In the genomic region with DNA sequence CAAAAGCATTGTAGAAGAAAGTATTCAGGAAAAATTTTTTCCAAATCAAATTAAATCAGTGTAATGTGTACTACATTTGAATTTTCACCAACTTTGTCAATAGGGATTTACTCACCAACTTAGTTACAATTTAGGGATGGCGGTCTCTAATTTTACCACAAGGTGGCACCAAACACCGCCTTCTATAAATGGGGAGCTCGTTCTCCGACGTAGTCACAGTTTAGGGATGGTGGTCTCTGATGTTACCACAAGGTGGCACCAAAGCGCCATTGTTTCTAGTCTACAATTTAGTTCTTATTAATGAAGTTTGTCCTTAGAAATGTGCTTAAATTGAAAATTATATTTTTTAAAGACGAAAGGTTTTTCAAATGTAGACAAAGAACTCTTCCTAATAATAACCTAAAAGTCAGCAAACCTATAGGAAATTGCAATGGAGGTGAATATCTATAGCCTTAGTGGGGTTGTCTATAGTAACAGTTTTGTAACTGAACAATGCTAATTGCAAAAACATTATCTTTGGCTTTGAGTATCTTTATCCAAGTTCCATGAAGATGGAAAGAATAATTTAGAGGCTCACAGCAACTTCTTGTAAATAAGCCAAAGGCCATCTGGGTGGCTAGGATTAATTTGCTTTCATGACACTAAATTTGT, we compare ENCODE assay signal across 7 mouse cellular contexts. TPM values are rescaled to one million over a fixed set of nuclear protein-coding genes. Genes with fewer than 3 reads are reported as not detected.
DNase-seq lines count a peak whose midpoint lies in the region; ATAC-seq and TF ChIP-seq lines count a peak whose summit lies in the region.

No protein-coding gene starts in this region.

- peak; percentile 79 for DNase-seq in adrenal gland, adult 8-10 months
- peak; percentile 97 for DNase-seq in embryo, embryonic 10.5 days (ENCODE audit: low spot score)
- DNase-seq in gastrocnemius, postnatal 4 days (ENCODE audit: low spot score in 2 of 2), result peak; percentile 76 to 80
- DNase-seq in kidney, adult 2 months, result peak; percentile 93
- peak; percentile 85 for DNase-seq in limb, embryonic 10.5 days (ENCODE audit: low spot score)
- DNase-seq in spleen, adult 18-20 months, result peak; percentile 53 to 72

- no peaks in the 10 kb centered on the region for H3K9me3 ChIP-seq in limb, embryonic 10.5 days (replicated peaks)
- no peaks in the 10 kb centered on the region for H3K9me3 ChIP-seq in midbrain, embryonic 15.5 days

- H3K4me2 ChIP-seq in midbrain, embryonic 15.5 days, result no peak overlapping the region

- 0% methylated on average over 7 of the region's 7 CpGs for WGBS in kidney, adult 2 months
- WGBS in limb, embryonic 10.5 days, result under 1% methylated on average over 7 of the region's 7 CpGs
- WGBS in midbrain, embryonic 15.5 days, result under 1% methylated on average over 7 of the region's 7 CpGs

- H3K27ac ChIP-seq in kidney, adult 2 months (ENCODE audit: insufficient read depth, low read depth, low read length), result no peak overlapping the region
- no peak overlapping the region for H3K27ac ChIP-seq in limb, embryonic 10.5 days
- H3K27ac ChIP-seq in midbrain, embryonic 15.5 days, result no peak overlapping the region

- peak; percentile 98 for TF ChIP-seq CTCF in kidney, adult 2 months (conservative IDR thresholded peaks at IDR 0.05; ENCODE audit: insufficient read depth, insufficient read length, low read depth, low read length)

- no peaks in the 10 kb centered on the region for H3K27me3 ChIP-seq in kidney, adult 2 months (replicated peaks; ENCODE audit: control insufficient read depth, insufficient read depth, low read length)
- no peaks in the 10 kb centered on the region for H3K27me3 ChIP-seq in limb, embryonic 10.5 days (ENCODE audit: low read depth, poor library complexity, severe bottlenecking)
- H3K27me3 ChIP-seq in midbrain, embryonic 15.5 days (replicated peaks), result no peaks in the 10 kb centered on the region

- H3K36me3 ChIP-seq in kidney, adult 2 months (ENCODE audit: control insufficient read depth, insufficient read depth, low read length), result peaks cover 1% of the 10 kb centered on the region; the same call in 1 of the 2 replicates
- peaks cover 33% of the 10 kb centered on the region for H3K36me3 ChIP-seq in limb, embryonic 10.5 days
- peaks cover 7% of the 10 kb centered on the region; the same call in 1 of the 2 replicates for H3K36me3 ChIP-seq in midbrain, embryonic 15.5 days (replicated peaks)

- H3K9ac ChIP-seq in midbrain, embryonic 15.5 days, result no peak overlapping the region

- TF ChIP-seq POLR2A in kidney, adult 2 months (IDR thresholded peaks at IDR 0.05; ENCODE audit: low read depth, low read length), result no peak

- peak; percentile 83 for ATAC-seq in midbrain, embryonic 15.5 days (replicated peaks)

- H3K4me1 ChIP-seq in kidney, adult 2 months (ENCODE audit: control insufficient read depth, insufficient read depth, low read length), result no peaks in the 10 kb centered on the region
- H3K4me1 ChIP-seq in limb, embryonic 10.5 days, result no peaks in the 10 kb centered on the region
- no peaks in the 10 kb centered on the region for H3K4me1 ChIP-seq in midbrain, embryonic 15.5 days

- no peak overlapping the region for H3K4me3 ChIP-seq in kidney, adult 2 months (ENCODE audit: insufficient read depth, low read depth, low read length)
- H3K4me3 ChIP-seq in limb, embryonic 10.5 days, result no peak overlapping the region
- H3K4me3 ChIP-seq in midbrain, embryonic 15.5 days, result no peak overlapping the region

RNA-seq across cellular contexts. Expression of a gene that starts 13.2 kb away (rescaled TPM):
- 100 to 1,000 TPM; 117 to 198 (median 152) TPM for total RNA-seq in adrenal gland, adult 8-10 months (2022)
- total RNA-seq in gastrocnemius, postnatal 4 days (2021), result 10 to 100 TPM; 33.2 to 36.3 TPM
- 106 and 131 TPM in 2 replicates for polyA plus RNA-seq in kidney, adult 2 months (2012; rRNA removed)
- polyA plus RNA-seq in limb, embryonic 10.5 days (2016; fragmentation: Nextera tagmentation; extraction: Ambion mirVana), result 9.0 and 10.6 TPM in 2 replicates
- polyA plus RNA-seq in midbrain, embryonic 15.5 days (2015; fragmentation: Nextera tagmentation; extraction: Ambion mirVana), result 7.6 and 8.1 TPM in 2 replicates

RNA-seq across cellular contexts. Expression of a gene that starts 13.6 kb away (rescaled TPM):
- 100 to 1,000 TPM in 2 of 4 experiments, 10 to 100 TPM in 2; 87.9 to 104 (median 97.9) TPM for total RNA-seq in adrenal gland, adult 8-10 months (2022)
- 10 to 100 TPM; 38.6 to 47.3 TPM for total RNA-seq in gastrocnemius, postnatal 4 days (2021)
- polyA plus RNA-seq in kidney, adult 2 months (2012; rRNA removed), result 8.3 and 13.2 TPM in 2 replicates
- polyA plus RNA-seq in limb, embryonic 10.5 days (2016; fragmentation: Nextera tagmentation; extraction: Ambion mirVana), result 64.3 and 68.9 TPM in 2 replicates
- 193 and 210 TPM in 2 replicates for polyA plus RNA-seq in midbrain, embryonic 15.5 days (2015; fragmentation: Nextera tagmentation; extraction: Ambion mirVana)
